ENCODE assay signal across 8 mouse cellular contexts in genomic region chr3:84228203-84228870, GRCm38 (mm10). TPM values are rescaled to one million over a fixed set of nuclear protein-coding genes. Genes with fewer than 3 reads are reported as not detected.
DNase-seq lines count a peak whose midpoint lies in the region; ATAC-seq and TF ChIP-seq lines count a peak whose summit lies in the region.

No protein-coding gene starts in this region.

- H3K9me3 ChIP-seq in forebrain, embryonic 12.5 days: no peaks in the 10 kb centered on the region
- no peaks in the 10 kb centered on the region for H3K9me3 ChIP-seq in hindbrain, embryonic 13.5 days

- H3K4me3 ChIP-seq in forebrain, embryonic 12.5 days (replicated peaks): peak overlapping the region; percentile 47
- H3K4me3 ChIP-seq in hindbrain, embryonic 13.5 days: peak overlapping the region; percentile 46
- H3K4me3 ChIP-seq in liver, adult 2 months (ENCODE audit: insufficient read depth, low read depth, low read length): peak overlapping the region; percentile 52

- TF ChIP-seq CTCF in liver, adult 2 months (IDR thresholded peaks at IDR 0.05; ENCODE audit: low read depth, low read length): 0 out of 2 replicates have a peak, but pooled peaks have one; percentile 13

- WGBS in forebrain, embryonic 12.5 days: under 1% methylated on average over 18 of the region's 18 CpGs
- 0% methylated on average over 18 of the region's 18 CpGs for WGBS in hindbrain, embryonic 13.5 days
- WGBS in liver, adult 2 months: 1% methylated on average over 18 of the region's 18 CpGs

- no peak for DNase-seq in frontal cortex, adult 2 months (ENCODE audit: extremely low spot score in 1 of 2, low spot score in 1 of 2)
- DNase-seq in c-Kit-negative CD71-positive TER-119-positive erythroid progenitor cells, embryonic 14.5 days (ENCODE audit: low read depth, low spot score): peak; percentile 31
- peak; percentile 79 for DNase-seq in liver, adult 2 months (ENCODE audit: extremely low read depth, low read depth, low spot score)
- DNase-seq in thymus, adult 18-20 months: peak; percentile 19 to 24

- peak overlapping the region; percentile 61 for H3K9ac ChIP-seq in forebrain, embryonic 12.5 days
- H3K9ac ChIP-seq in hindbrain, embryonic 13.5 days: peak overlapping the region; percentile 63
- peak overlapping the region; percentile 30; the same call in 1 of the 2 replicates for H3K9ac ChIP-seq in liver, adult 2 months (ENCODE audit: low read depth, low read length)

- H3K36me3 ChIP-seq in forebrain, embryonic 12.5 days (replicated peaks): no peaks in the 10 kb centered on the region
- H3K36me3 ChIP-seq in hindbrain, embryonic 13.5 days: no peaks in the 10 kb centered on the region
- no peaks in the 10 kb centered on the region for H3K36me3 ChIP-seq in liver, adult 2 months (ENCODE audit: control insufficient read depth, insufficient read depth, low read length)

- ATAC-seq in frontal cortex, adult (ENCODE audit: low TSS enrichment): peak; percentile 75
- ATAC-seq in forebrain, embryonic 12.5 days (ENCODE audit: low FRiP score): peak; percentile 88
- peak; percentile 86 for ATAC-seq in hindbrain, embryonic 13.5 days (ENCODE audit: low FRiP score)
- peak; percentile 81 for ATAC-seq in monocyte, adult 5-6 weeks (replicated peaks; ENCODE audit: insufficient number of reproducible peaks, low FRiP score, low TSS enrichment, poor library complexity, severe bottlenecking)

- no peaks in the 10 kb centered on the region for H3K27me3 ChIP-seq in forebrain, embryonic 12.5 days
- H3K27me3 ChIP-seq in hindbrain, embryonic 13.5 days: no peaks in the 10 kb centered on the region
- no peaks in the 10 kb centered on the region for H3K27me3 ChIP-seq in liver, adult 2 months (ENCODE audit: control insufficient read depth, insufficient read depth, low read length)

- H3K4me1 ChIP-seq in forebrain, embryonic 12.5 days: peaks cover 19% of the 10 kb centered on the region
- peaks cover 33% of the 10 kb centered on the region for H3K4me1 ChIP-seq in hindbrain, embryonic 13.5 days (replicated peaks)
- peaks cover 25% of the 10 kb centered on the region for H3K4me1 ChIP-seq in liver, adult 2 months (ENCODE audit: control insufficient read depth, insufficient read depth, low read length)

- TF ChIP-seq POLR2A in liver, adult 2 months (IDR thresholded peaks at IDR 0.05; ENCODE audit: extremely low read depth, insufficient read depth, low read length): no peak

- H3K27ac ChIP-seq in forebrain, embryonic 12.5 days: peak overlapping the region; percentile 83
- H3K27ac ChIP-seq in hindbrain, embryonic 13.5 days: peak overlapping the region; percentile 83
- peak overlapping the region; percentile 13; the same call in 1 of the 2 replicates for H3K27ac ChIP-seq in liver, adult 2 months (replicated peaks; ENCODE audit: insufficient read depth, low read depth, low read length)

- peaks cover 4% of the 10 kb centered on the region; the same call in 1 of the 2 replicates for H3K79me2 ChIP-seq in liver, adult 2 months (ENCODE audit: control insufficient read depth, insufficient read depth, low read length)

- H3K4me2 ChIP-seq in forebrain, embryonic 12.5 days: peak overlapping the region; percentile 75
- H3K4me2 ChIP-seq in hindbrain, embryonic 13.5 days: peak overlapping the region; percentile 82

RNA-seq across cellular contexts. Expression of gene Gm6525, which starts 54.4 kb away (rescaled TPM):
- polyA plus RNA-seq in frontal cortex, adult 2 months (2012; rRNA removed): 0.08 TPM in 1 of 2 replicates, not detected in the other
- polyA plus RNA-seq in forebrain, embryonic 12.5 days (2016; fragmentation: Nextera tagmentation; extraction: Ambion mirVana): 1.5 and 2.5 TPM in 2 replicates
- polyA plus RNA-seq in hindbrain, embryonic 13.5 days (2015; fragmentation: Nextera tagmentation; extraction: Ambion mirVana): 2.9 and 3.3 TPM in 2 replicates
- total RNA-seq in liver, adult 2 months (2014; rRNA removed): 0.27 TPM in 1 of 2 replicates, not detected in the other
- polyA plus RNA-seq in liver, adult 2 months (2012; rRNA removed): not detected in 2 replicates
- total RNA-seq in monocyte, adult 5-6 weeks (2017): not detected in 3 replicates

Comparison
In these comparisons a context has a peak if more than half of its experiments do, and no peak if none do; other contexts are left out.
1. DNase-seq: peak in c-Kit-negative CD71-positive TER-119-positive erythroid progenitor cells, embryonic 14.5 days (single experiment), liver, adult 2 months (single experiment) and thymus, adult 18-20 months (2 of 2); none in frontal cortex, adult 2 months (0 of 2).
2. H3K27ac ChIP-seq: peak in every context shown above with its lines; median percentile 83 in forebrain, embryonic 12.5 days; 83 in hindbrain, embryonic 13.5 days; 13 in liver, adult 2 months.
3. Peak in every context shown above with its lines, with median percentiles within 50 percentile points of each other: ATAC-seq, H3K4me3 ChIP-seq and H3K9ac ChIP-seq.